Mouse (Mus musculus) olfactory bulb, adult 2 months (tissue): ENCODE results near the gene Slc39a13.

ENCODE experiments used
- CTCF ChIP-seq: fragments of 200-500 bp; IDR thresholded peaks from 2 replicates; pipeline ENCODE4 v1.5.1; 2012; ENCODE audit warnings: low read depth, mild to moderate bottlenecking, low read length, moderate library complexity; ENCODE audit not compliant: insufficient read depth
- POLR2A ChIP-seq: fragments of 200-500 bp; IDR thresholded peaks from 2 replicates; pipeline ENCODE4 v1.6.1; 2012; ENCODE audit warnings: mild to moderate bottlenecking, low read depth, low read length, moderate library complexity; ENCODE audit not compliant: insufficient read depth

- TF ChIP-seq POLR2A (no peak), CTCF (no peak)
Observed at GRCm38 (mm10) chr2:91090208-91090607, 20.0 kb upstream of the Slc39a13 start.
